Mouse (Mus musculus) right cerebral cortex, adult 18-20 months (tissue): Measurements from ENCODE around the gene Sik3.
A peak's percentile ranks its signal among the peaks of the same experiment; 100 is the strongest.

Experiments used
- DNase-seq: peaks from one replicate; pipeline ENCODE4 v3.0.0; 2022; ENCODE audit warnings: mixed read lengths

Sik3 gene

DNA sequence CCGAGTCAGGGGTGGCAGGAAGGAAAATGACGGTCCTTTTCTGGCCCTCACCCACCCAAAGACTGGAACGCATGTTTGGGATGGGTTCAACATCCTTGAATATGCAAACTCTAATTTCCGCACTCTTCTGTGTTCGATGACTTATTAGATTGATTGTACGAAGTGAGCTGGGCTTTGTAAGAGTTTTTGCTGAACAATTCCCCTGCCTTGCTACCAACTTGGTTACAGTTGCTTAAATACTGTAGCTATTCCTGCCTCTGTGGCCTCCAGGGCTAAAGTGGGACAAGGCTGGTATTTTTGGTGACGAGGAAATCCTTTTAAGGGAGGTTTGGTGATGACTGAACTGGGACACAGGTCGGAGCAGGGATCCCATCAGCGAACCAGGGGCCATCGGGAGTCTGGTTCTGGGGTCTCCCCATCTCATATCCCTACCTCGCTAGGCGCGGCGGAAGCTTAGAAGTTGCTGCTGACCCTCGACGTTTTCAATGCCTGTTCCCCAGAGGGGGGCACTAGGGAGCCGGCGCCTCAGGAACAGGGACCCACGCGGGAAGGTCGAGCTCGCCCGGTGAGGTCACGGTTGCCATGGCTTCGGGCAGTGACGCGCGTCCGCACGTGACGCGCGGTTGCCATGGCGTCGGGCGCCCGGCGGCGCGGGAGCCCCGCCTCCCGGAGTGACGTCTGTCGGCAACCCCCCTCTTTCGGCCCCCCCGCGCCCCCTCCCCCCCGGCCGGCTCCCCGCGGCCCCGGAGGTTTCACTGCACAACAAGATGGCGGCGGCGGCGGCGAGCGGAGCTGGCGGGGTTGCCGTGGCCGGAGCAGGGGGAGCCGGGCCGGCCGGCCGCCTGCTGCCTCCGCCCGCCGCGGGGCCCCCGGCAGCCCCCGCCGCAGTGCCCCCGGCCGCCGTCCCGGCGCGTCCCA lies at the start of gene Sik3, which contains the start of gene Pafah1b2:
TSS of gene Sik3 (plus strand) at position 730 of the 918 bp plus-strand sequence.
TSS of gene Pafah1b2 (minus strand) at position 600 of the 918 bp plus-strand sequence.
- DNase-seq, result peak; percentile 98

DNA sequence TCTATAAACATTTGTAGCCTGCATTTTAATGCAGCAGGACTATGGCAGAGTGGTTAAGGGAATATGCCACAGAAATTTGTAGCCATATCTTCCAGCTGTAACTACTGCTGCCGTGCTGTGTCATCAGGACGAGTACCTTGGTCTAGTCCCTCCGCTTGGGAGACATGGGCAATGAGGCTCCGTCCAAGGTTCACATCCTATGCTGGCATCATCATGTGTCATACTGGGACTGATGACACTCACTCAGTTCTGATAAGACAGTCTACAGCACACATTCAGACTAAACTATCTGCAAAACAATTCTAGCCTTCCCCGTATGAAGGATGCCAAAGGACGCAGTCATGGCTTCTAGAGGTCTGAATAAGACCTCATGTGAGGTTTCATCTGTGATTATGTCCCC lies 49.0 kb upstream of the Sik3 start:
- no peak for DNase-seq

DNA sequence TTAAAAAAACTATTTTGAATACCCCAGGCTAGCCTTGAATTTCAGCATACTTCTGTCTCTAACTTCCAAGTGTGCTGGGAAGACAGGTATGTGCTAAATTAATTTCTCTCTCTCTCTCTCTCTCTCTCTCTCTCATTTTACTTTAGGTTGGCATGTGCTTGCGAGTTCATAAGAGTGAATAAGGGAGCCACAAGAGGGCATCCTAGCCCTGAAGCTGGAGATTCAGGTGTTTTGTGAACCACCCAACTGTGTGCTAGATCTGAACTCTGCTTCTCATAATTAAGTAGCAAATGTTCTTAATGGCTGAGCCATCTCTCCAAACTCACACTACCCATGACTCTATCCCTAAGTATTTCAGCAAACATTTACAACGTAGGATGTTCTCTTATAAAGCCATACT lies 35.7 kb upstream of the Sik3 start:
- no peak for DNase-seq

DNA sequence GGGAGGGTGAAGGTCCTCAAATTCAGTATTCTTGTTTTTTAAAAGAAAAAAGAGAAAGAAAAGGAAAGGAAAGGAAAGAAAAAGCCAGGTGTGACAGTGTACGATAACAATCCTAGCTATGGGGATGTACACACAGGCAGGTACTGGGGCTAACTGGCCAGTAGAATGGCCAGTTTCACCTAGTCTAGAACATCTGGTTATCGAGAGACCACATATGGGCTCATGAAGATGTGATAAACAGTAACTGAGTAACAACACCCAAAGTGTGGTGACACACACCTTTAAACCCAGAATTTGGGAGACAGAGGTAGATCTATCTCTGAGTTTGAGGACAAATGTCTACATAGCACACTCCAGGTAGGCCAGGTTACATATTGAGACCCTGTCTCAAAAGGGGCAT lies 32.8 kb upstream of the Sik3 start:
- DNase-seq, result no peak

DNA sequence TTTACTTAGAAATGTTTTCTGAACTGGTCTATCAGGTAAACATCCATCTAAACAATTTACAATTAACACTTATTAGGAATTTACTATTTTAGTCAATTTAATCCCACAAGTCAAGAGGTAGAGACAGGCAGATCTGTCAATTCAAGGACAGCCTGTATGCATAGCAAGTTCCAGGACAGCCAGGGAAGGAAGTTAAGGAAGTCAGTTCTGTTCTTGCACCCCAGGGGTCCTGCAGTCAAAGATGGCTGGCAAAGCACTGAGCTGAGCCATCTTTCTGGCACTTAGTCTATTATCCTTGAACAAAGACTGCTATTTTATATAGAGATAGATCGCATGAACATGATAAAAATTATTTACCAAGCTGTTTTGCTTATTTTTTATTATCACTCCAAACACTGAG lies 32.0 kb upstream of the Sik3 start:
- no peak for DNase-seq

DNA sequence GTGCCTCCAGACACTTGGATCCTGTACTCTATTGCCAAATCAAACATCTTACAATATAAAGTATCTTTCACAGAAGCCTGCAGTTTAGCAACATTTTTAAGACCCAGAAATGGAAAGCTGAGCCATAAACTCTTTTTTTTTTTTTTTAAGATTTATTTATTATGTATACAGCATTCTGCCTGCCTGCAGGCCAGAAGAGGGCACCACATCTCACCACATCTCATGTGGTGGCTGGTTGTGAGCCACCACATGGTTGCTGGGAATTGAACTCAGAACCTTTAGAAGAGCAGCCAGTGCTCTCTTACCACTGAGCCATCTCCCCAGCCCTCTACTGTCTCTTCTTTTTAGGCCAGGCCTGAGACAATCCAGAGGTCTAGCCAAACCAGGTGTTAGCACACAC lies 31.3 kb upstream of the Sik3 start:
- no peak for DNase-seq

DNA sequence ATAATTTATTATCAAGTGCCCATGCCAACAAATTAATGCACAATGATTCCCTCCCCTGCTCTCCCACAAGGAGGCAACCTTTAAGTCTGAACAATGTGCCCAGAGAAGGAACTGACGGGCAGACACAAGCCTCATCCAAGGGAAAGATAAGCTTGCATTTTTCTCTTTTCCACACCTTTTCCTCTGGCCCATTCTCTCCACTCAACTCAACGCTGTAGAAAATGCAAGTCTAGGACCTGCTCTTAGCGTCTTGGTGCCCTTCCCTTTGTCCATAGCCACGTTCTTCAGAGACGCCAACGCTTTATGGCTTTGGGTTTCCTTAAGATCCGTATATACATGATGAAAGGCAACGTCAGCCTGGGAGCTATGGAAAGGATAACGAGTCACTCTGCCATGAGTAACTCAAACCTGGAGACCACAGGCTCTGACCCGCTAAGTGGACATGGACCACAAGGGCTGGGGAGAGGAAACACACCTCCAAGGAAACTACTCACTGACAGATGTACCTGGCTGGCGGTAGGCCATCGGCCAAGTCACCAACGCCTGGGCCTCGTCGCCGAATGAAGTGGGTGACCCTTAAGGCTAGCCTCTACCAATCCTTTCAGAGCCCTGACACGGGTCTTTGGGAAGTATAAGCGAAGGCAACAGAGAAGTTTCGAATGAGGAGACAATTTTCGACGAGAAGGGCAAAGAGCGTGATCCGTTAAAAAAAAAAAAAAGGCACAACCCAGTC lies 28.8 kb upstream of the Sik3 start:
- DNase-seq, result no peak

DNA sequence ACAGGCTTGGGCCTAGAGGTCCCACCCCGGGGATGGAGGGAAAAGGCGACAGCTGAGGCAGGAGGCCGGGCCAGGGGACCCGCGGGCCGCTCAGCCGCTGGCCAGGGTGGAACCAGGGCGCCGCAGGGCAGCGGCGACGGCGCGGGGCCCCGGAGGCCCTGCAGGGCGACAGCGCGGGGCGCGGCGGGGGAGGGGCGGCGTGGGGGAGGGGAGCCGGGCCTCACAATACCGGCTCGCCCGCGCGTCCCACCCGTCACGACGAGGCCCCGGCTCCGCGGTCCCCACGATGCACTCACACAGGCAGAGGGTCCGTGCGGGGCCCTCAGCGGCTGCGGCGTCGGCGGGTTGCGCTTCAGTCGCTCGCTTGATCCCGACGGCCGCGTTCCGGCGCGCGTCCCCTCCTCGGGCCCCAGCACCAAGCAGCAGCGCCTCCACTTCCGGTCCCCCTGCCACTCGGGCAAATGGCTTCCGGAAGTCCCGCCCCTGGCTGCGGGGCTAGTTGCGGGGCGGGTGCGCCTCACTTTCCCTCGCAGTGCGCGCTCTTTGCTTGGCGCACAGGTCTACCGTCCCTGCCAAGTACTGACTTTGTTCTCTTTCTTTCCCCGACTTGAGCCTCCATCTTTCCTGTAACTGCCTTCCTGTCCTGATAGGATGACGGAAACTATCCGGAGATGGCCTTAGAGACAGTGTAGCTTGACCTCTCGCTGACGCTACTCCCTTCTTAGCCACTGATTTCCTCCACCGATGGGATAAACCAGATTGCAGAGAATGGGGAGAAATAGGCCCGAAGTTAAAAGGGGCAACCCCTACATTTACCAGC lies 28.0 kb upstream of the Sik3 start:
- peak; percentile 94 for DNase-seq

DNA sequence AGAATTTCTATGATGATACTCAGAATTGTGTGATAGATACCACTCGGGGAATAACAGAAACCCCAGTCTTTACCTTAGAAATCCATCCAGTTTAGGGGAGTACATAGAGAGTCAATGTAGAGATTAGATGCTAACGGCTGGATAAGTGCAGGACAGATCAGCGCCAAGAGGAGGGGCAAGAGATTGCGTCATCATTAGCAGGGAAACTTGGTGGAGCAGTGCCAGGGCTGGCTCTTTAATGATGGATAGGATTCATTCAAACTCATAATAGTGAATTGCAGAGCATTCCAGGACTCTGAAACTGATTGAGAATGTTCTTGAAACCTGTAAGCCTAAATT lies 27.4 kb upstream of the Sik3 start:
- DNase-seq, result peak; percentile 58

DNA sequence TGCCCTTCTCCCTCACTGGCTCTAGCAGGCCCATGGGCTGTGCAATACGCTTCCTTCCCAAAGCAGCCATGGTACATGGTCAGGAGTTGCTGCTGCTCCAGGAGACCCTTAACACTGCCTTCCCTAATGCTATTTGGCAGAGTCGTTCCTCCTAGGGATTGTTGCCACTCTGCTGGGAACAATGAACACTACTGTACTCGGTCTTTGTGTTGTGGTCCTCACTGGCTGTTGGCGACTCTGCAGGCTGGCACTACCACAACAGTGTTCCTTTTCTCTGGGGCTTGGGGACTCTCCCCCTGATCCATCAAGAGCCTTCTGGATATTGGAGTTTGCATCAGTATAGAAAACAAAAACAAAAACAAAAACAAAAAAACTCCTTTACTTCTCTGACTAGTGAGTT lies 13.6 kb upstream of the Sik3 start:
- no peak for DNase-seq

DNA sequence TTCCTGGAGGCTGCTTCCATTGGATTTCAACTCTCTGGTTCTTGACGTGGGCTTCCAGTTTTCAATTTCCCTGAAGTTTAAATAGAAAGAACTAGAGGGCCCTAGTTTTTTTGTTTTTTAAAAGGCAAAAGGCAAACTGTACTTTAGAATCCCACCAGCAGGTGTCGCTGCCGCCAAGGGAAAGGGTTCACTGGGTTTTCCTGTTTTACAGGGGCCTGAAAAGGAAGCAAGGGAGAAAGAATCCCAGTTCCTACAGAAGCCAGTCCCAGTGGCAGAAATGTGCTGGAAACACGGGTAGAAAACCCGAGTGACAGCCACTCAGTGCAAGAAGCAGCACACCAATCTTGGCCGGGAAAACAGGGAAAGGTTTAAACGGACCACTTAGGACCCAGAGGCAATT lies 8.9 kb upstream of the Sik3 start:
- DNase-seq, result peak; percentile 66

DNA sequence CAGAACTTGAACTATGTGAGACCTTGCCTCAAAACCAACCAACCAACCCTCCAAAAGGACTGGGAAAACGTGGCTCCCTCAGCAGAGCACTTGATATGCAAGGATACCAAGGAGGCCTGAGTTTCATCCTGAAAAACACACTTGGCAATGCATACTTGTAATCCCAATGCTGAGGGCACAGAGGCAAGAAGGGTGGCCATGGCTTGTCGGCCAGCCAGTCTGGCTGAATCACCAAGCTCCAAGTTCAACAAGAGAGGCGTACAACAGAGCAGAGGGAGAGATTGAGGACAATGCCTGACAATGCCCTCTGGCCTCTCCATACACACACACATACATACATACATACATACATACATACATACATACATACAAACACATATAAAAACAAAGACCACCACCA lies 8.1 kb upstream of the Sik3 start:
- DNase-seq, result no peak

DNA sequence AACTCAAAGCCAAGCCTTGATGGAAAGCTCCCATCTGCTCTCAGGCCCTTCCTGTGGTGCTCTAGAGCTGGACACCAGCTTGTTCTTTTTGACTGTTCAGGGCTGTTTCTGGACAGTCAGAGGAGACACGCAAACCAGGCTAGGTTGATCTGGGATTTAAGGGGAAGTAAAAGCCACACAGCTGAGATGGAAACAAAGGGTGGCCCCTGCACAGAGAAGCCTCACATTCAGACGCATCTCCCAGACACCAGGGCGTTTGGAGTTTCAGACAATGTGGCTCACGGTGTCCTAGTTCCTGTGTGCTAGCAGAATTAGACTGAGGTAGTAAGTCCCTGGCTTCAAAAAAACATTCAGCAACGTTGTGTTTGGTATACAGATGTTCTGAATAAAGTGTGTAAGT lies 6.4 kb upstream of the Sik3 start:
- no peak for DNase-seq

DNA sequence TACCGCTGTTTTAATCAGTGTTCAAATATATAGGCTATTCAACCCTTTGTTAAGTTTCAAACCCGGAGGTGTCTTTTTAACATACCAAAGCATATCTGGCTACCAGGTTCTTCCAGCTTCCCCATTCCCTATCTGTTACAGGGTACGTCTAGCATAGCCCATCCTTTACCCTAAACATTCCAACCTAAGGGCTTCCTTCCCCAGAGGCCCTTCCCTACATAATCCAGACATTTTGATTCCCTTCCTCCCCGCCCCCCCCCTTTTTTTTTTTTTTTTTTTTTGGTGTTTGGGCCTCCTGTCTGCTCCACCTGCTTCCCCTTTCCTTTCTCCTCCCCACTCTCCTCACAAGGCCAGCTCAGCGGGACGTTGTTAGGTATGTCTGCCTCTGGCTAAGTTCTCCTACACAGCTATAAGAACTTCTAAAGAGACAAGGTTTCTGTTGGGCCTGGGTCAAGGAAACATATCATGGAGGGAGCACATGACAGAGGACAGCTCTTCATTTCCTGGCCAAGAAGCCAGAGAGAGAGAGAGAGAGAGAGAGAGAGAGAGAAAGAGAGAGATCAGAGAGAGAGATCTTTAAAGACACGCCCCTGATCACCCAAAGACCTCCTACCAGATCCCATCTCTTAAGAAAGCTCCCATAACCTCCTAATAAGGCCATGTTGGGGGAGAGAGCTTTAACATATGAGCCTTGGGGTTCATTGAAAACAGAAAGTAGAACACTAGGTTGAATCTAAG lies 3.5 kb upstream of the Sik3 start:
- no peak for DNase-seq

DNA sequence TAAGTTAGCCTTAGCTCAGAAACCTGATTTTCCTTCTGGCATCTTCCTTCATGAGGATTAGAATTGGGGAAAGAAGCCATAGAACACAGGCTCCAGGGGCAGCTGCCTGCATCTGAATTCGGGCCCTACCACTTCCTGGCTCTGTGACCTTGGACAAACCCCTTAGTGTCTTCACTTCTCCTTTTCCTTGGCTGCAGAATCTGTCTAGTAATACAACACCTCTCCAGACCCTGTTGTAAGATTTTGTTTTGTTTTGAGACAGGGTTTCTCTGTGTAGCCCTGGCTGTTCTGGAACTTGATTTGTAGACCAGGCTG lies 3.0 kb upstream of the Sik3 start:
- no peak for DNase-seq

DNA sequence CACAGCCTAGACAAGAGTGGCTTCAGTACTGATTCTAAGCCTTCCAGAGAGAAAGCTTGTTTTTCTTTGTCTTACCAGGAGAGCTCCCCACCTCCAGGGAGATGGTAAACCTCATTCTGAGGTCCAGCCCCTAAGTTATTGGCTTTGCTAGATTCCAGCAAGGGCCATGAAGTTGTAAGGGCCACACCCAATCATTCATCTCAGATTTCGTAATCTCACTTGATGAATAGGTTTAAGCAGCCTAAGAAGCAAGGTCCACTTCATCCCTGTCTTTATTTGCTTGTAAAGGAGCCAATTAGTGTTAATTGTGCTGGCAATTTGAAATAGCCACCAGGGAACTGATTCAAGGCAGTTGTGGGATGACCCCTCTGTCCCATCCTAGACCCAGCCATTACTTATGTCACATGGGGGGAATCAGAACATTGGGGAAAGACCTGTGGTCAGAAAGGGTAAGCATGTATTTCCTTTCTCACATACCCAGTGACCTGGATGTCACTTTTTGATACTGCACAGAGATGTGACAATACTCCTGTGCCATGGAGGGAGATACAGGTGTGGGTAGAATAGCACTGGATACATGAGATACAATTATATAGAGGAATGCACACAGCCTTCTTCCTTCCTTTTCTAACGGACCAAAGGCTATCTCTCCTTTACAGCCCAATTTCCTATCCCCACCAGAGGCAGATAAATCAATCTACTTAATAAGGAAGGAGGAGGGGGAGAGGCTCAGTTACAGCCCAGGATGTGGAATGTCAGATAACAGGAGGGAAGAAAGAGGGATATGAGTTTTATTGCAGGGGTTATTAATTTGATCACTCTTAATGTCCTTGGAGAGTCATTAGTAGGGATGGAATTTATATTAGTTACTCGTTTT lies 1.3 kb upstream of the Sik3 start:
- DNase-seq, result no peak

DNA sequence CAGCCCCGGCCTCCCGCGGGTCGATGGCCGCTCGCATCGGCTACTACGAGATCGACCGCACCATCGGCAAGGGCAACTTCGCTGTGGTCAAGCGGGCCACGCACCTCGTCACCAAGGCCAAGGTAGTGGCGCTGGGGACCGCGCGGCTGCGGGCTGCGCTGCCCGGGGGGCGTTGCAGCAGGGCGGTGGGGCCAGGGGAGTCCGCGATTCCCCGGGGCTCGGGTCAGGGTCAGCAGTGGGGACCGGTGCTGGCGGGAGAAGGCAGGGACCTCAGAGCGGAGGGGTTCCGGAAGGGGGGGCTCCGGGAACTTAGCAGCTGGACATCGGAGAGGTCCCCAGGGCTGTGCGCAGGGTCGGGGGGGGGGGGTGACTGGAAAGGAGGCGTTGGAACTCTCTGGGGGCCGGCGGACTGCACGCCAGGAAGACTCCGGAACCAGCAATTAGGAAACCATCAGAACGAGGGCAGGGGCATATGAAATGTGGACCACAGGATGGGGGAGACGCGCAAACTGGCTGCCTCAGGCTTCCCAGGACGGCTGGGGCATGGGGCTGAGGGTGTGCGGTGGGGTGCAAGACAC lies 478 bp downstream of the Sik3 start:
- no peak for DNase-seq

DNA sequence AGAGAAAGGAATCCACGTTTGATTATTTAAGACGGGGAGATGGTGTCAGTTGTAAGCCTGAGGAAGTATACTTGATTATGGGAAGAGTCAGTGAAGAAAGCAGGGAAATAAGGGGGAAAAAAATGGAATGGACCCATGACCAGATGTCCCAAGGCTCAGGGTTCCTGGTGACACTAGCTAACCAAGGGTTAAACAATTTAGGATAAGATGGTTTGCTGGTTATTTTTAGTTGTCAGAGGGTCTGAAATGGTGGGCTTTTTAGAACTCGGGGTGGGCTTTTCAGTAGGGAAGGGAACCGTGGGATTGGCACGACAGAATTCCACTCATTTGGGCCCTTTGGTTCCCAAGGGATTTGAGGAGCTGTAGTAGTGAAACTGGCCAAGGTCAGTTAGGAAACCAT lies 996 bp downstream of the Sik3 start:
- DNase-seq, result no peak

DNA sequence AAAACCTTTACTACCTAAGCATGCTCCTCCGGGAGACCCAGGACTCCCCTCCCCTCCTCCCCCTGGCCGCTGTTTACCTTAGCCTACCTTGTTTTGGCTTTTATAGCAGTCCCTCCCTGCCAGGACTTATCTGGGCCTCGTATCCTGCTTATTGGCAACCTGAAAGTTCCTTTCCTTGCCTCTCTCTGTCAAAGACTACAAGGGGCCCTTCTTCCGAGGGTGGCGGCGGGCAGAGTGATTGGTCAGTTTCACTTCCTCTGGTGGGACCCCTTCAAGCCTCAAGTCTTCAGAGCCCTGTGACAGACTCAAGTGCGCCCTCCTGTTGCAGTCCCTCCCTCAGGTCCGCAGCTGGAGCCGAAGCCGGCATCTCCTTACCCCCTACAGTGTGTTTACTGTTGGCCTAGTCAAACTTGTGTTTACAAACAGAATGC lies 1.6 kb downstream of the Sik3 start:
- DNase-seq, result peak; percentile 50

DNA sequence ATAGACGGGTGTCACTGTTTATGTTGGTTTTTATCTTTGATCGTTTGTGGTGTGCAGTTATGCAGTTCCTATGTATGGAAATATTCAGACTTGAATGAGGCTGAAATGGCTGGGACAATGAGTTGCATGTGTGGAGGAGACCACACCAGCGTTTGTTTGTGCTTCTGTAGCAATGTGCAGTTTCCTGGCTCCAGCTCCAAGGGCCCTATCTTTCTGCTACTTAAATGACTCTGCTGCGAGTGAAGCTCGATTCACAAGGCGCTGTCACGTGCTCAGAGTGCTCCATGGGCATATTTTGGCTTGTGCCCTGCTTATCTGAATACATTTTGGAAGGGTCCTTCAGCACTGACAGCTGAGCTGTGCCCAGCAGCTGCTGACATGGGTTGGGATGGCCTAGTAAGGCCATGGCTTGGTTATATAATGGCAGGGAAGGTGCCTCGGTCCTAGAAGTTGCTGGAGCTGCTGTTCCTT lies 2.5 kb downstream of the Sik3 start:
- DNase-seq, result peak; percentile 59

DNA sequence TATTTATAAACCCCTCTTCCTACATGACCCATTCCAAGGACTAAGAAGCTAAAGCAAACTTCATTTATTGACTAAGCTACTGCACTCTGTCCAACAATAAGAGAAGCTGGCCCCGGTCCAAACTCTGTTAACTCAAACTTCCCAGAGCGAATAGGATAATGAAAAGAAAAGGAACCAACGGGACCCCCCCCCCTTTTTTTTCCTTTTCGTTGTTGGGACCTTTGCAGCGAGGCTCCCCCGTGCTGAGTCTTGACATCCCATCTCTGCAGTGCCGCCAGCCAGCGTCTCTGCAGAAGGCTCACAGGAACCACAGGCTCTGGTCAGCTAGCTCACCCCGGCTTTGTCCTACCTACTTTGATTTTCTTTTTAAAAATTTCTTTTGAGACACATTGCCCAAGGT lies 3.2 kb downstream of the Sik3 start:
- DNase-seq, result no peak
